Mouse (Mus musculus) hindbrain, postnatal 0 days (tissue): Measurements from ENCODE around the gene Piwil1. TPM values are rescaled to one million over a fixed set of nuclear protein-coding genes. Genes with fewer than 3 reads are reported as not detected.

Experiments
- ATAC-seq: fragments of 200-750 bp; cut with Nextera tagmentation; 2 replicates; pipeline ENCODE4 v1.8.0; 2017; ENCODE audit warnings: mild to moderate bottlenecking, moderate TSS enrichment, moderate library complexity
- DNase-seq: peaks from one replicate; pipeline ENCODE4 v3.0.0-alpha.2; 2015; ENCODE audit warnings: low spot score
- H3K27ac ChIP-seq: fragments of 300-500 bp; sonication (generic); 2 replicates; pipeline ENCODE4 v1.5.1; 2014; ENCODE audit warnings: mild to moderate bottlenecking
- H3K27me3 ChIP-seq: fragments of 300-500 bp; sonication (generic); 2 replicates; pipeline ENCODE4 v1.6.1; 2014; ENCODE audit warnings: low read length, mixed read lengths; ENCODE audit not compliant: insufficient read depth
- H3K36me3 ChIP-seq: fragments of 300-500 bp; sonication (generic); 2 replicates; pipeline ENCODE4 v1.6.1; 2014; ENCODE audit warnings: low read length, mixed read lengths; ENCODE audit not compliant: insufficient read depth
- H3K4me1 ChIP-seq: fragments of 300-500 bp; sonication (generic); 2 replicates; pipeline ENCODE4 v1.6.1; 2014; ENCODE audit warnings: antibody characterized with exemption, low read length, mixed read lengths; ENCODE audit not compliant: insufficient read depth
- H3K4me2 ChIP-seq: fragments of 300-500 bp; sonication (generic); 2 replicates; pipeline ENCODE4 v1.6.1; 2014; ENCODE audit warnings: low read depth, mild to moderate bottlenecking, low read length, moderate library complexity, mixed read lengths
- H3K4me3 ChIP-seq: fragments of 300-500 bp; sonication (generic); 2 replicates; pipeline ENCODE4 v1.5.1; 2014; ENCODE audit warnings: low read length
- H3K9ac ChIP-seq: fragments of 300-500 bp; sonication (generic); replicated peaks from 2 replicates; pipeline ENCODE4 v1.6.1; 2014; ENCODE audit warnings: mild to moderate bottlenecking, low read length, moderate library complexity, mixed read lengths
- H3K9me3 ChIP-seq: fragments of 300-500 bp; sonication (generic); 2 replicates; pipeline ENCODE4 v1.6.1; 2016; ENCODE audit warnings: low read length, mixed read lengths
- CTCF ChIP-seq: IDR thresholded peaks from 2 replicates; pipeline ENCODE4 v1.5.1; 2016; ENCODE audit warnings: antibody characterized with exemption, control low read depth, low read depth
- WGBS: fragments of 180-500 bp; shearing (Covaris S2); extraction: QIAGEN DNeasy Blood & Tissue Kit; methylation state at CpG from one replicate; pipeline ENCODE4 v1.1.7; 2014; 5-methylcytosine and 5-hydroxymethylcytosine counted together
- polyA plus RNA-seq: library from polyadenylated mRNA; unstranded; fragments of >200 nt; fragmentation: Nextera tagmentation; extraction: Ambion mirVana; gene quantifications from 2 replicates; pipeline ENCODE4 v1.2.1, GENCODE M21; 2015
- total RNA-seq: library from RNA; depleted of rRNA; stranded (reverse); fragments of >200 nt; gene quantifications from 2 replicates; pipeline ENCODE4 v1.2.3, GENCODE M21; 2014

Piwil1 gene
- total and polyA plus RNA-seq, 2 experiments from 2014 or later: 0.10 to 0.40 TPM

GRCm38 (mm10) chr5:128674124-128674523 is 28.2 kb upstream of the Piwil1 start:
- Histone ChIP-seq H3K4me2 (no peak overlapping the region), H3K27me3 (no peaks in the 10 kb centered on the region), H3K27ac (no peak overlapping the region), H3K9ac (no peak overlapping the region), H3K9me3 (no peaks in the 10 kb centered on the region), H3K4me3 (no peak overlapping the region), H3K36me3 (no peaks in the 10 kb centered on the region), H3K4me1 (no peaks in the 10 kb centered on the region)
- 51% methylated on average over 9 of the region's 9 CpGs for WGBS
- DNase-seq (no peak), ATAC-seq (no peak)
- no peak for TF ChIP-seq CTCF

- H3K4me2 ChIP-seq: no peak overlapping the region
- no peak for DNase-seq
- no peak overlapping the region for H3K9ac ChIP-seq
- no peak overlapping the region for H3K4me3 ChIP-seq
- H3K27ac ChIP-seq: no peak overlapping the region
- no peaks in the 10 kb centered on the region for H3K27me3 ChIP-seq
- no peak for ATAC-seq
- H3K36me3 ChIP-seq: no peaks in the 10 kb centered on the region
- WGBS: 90% methylated on average over 4 of the region's 4 CpGs
- no peaks in the 10 kb centered on the region for H3K4me1 ChIP-seq
- no peaks in the 10 kb centered on the region for H3K9me3 ChIP-seq
- TF ChIP-seq CTCF: no peak
Observed at GRCm38 (mm10) chr5:128677373-128677772, 25.0 kb upstream of the Piwil1 start.

GRCm38 (mm10) chr5:128677861-128678260 is 24.5 kb upstream of the Piwil1 start:
- Histone ChIP-seq H3K36me3 (no peaks in the 10 kb centered on the region), H3K4me2 (no peak overlapping the region), H3K4me1 (no peaks in the 10 kb centered on the region), H3K9me3 (no peaks in the 10 kb centered on the region), H3K9ac (no peak overlapping the region), H3K27me3 (no peaks in the 10 kb centered on the region), H3K27ac (no peak overlapping the region), H3K4me3 (no peak overlapping the region)
- DNase-seq: no peak
- ATAC-seq: no peak
- WGBS: 75% methylated on average over 6 of the region's 6 CpGs
- no peak for TF ChIP-seq CTCF

- Histone ChIP-seq H3K9me3 (no peaks in the 10 kb centered on the region), H3K27me3 (no peaks in the 10 kb centered on the region), H3K4me2 (no peak overlapping the region), H3K36me3 (no peaks in the 10 kb centered on the region), H3K9ac (no peak overlapping the region), H3K4me3 (no peak overlapping the region), H3K4me1 (no peaks in the 10 kb centered on the region), H3K27ac (no peak overlapping the region)
- ATAC-seq: no peak
- TF ChIP-seq CTCF: peak; percentile 52
- DNase-seq: peak; percentile 41
- WGBS: 42% methylated on average over 5 of the region's 5 CpGs
Observed at GRCm38 (mm10) chr5:128681456-128681855, 20.9 kb upstream of the Piwil1 start.

GRCm38 (mm10) chr5:128684192-128684591 is 18.1 kb upstream of the Piwil1 start:
- Histone ChIP-seq H3K4me1 (no peaks in the 10 kb centered on the region), H3K27me3 (no peaks in the 10 kb centered on the region), H3K27ac (no peak overlapping the region), H3K9ac (no peak overlapping the region), H3K4me3 (peak overlapping the region; percentile 2; the same call in 1 of the 2 replicates), H3K4me2 (peak overlapping the region; percentile 46), H3K36me3 (no peaks in the 10 kb centered on the region), H3K9me3 (0 out of 2 replicates have a peak, but pooled peaks cover 3% of the 10 kb centered on the region)
- no peak for TF ChIP-seq CTCF
- DNase-seq: peak; percentile 30
- 12% methylated on average over 10 of the region's 10 CpGs for whole genome bisulfite sequencing
- no peak for ATAC-seq

- ATAC-seq (no peak), DNase-seq (peak; percentile 64)
- H3K4me1 ChIP-seq: no peaks in the 10 kb centered on the region
- 8% methylated on average over 15 of the region's 15 CpGs for WGBS
- no peaks in the 10 kb centered on the region for H3K36me3 ChIP-seq
- no peak for TF ChIP-seq CTCF
- peak overlapping the region; percentile 2; the same call in 1 of the 2 replicates for H3K4me3 ChIP-seq
- 0 out of 2 replicates have a peak, but pooled peaks cover 3% of the 10 kb centered on the region for H3K9me3 ChIP-seq
- no peak overlapping the region for H3K27ac ChIP-seq
- H3K27me3 ChIP-seq: no peaks in the 10 kb centered on the region
- H3K4me2 ChIP-seq: peak overlapping the region; percentile 46
- no peak overlapping the region for H3K9ac ChIP-seq
Observed at GRCm38 (mm10) chr5:128684621-128685020, 17.7 kb upstream of the Piwil1 start.

GRCm38 (mm10) chr5:128687139-128687538 is 15.2 kb upstream of the Piwil1 start:
- Histone ChIP-seq H3K36me3 (no peaks in the 10 kb centered on the region), H3K9ac (no peak overlapping the region), H3K27me3 (no peaks in the 10 kb centered on the region), H3K4me2 (no peak overlapping the region), H3K4me3 (no peak overlapping the region), H3K4me1 (no peaks in the 10 kb centered on the region), H3K27ac (no peak overlapping the region), H3K9me3 (0 out of 2 replicates have a peak, but pooled peaks cover 3% of the 10 kb centered on the region)
- WGBS: 90% methylated on average over 5 of the region's 5 CpGs
- peak; percentile 10; the same call in 1 of the 2 replicates for TF ChIP-seq CTCF
- DNase-seq (no peak), ATAC-seq (no peak)
